Mouse (Mus musculus) spleen, adult 18-20 months (tissue): Measurements from ENCODE around the gene Olfr917.

Source experiments
- DNase-seq, 2 experiments: peaks; one replicate each; pipeline ENCODE4 v3.0.0; 2022; ENCODE audit warnings: mixed read lengths in 2 of 2

The Olfr917 gene

DNA sequence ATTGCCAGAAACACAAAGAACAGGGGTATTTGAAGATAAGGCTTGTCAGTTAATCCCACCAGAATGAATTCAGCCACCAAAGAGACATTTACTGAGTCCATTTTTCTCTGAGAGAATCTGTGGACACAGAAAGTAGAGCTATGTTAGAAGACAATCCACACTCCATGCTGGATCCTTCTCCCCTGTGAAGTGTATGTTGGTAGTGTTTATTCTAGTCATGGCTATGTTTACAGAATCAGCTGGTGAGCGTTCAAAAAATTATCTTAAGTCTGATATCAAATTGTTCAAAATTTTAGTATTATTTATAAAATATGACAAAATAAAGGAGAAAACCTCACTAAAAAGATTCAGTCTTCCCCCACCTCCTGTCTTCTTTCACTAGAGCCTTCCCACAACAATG lies at the start of gene Olfr917:
Gene Olfr917 (minus strand): TSS at position 101 of the 400 bp plus-strand sequence.
- no peak for DNase-seq

GRCm38 (mm10) chr9:38674501-38674900 lies 8.9 kb upstream of the Olfr917 start, which contains the start of gene Olfr918:
Olfr918 (minus strand) TSS chr9:38674601.
- no peak for DNase-seq

DNA sequence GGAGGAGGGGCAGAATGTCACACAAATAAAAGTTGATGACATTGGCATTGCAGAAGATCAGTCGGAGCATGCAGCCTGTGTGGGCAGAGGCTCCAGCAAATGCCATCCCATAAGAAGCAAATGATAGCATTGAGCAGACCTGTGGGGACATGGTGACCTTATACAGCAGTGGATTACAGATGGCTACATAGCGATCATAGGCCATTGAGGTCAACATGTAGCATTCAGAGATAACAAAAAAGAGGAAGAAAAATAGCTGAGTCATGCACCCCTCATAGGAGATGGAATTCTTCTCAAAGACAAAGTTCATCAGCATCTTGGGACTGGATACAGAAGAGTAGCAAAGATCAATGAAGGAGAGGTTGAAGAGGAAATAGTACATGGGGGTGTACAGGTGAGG lies 7.2 kb upstream of the Olfr917 start:
- DNase-seq: no peak

- no peak for DNase-seq
Measured at GRCm38 (mm10) chr9:38659775-38660174, 5.9 kb downstream of the Olfr917 start, which contains the start of gene Olfr916. Olfr916 (minus strand) TSS chr9:38659875.

- DNase-seq: no peak
Measured at GRCm38 (mm10) chr9:38632406-38632805, 33.2 kb downstream of the Olfr917 start.
